Mouse (Mus musculus) embryonic fibroblast, embryonic 13.5 days (primary cell): ENCODE results near the gene Creb1.

Experiments
- CTCF ChIP-seq: IDR thresholded peaks from 2 replicates; pipeline ENCODE4 v1.5.1; 2011; ENCODE audit warnings: mild to moderate bottlenecking, control low read depth, low read length, moderate library complexity, borderline replicate concordance; ENCODE audit not compliant: insufficient read depth
- POLR2A ChIP-seq: IDR thresholded peaks from 2 replicates; pipeline ENCODE4 v1.6.1; 2011; ENCODE audit warnings: low read depth, mild to moderate bottlenecking, control low read depth, low read length, moderate library complexity

DNA sequence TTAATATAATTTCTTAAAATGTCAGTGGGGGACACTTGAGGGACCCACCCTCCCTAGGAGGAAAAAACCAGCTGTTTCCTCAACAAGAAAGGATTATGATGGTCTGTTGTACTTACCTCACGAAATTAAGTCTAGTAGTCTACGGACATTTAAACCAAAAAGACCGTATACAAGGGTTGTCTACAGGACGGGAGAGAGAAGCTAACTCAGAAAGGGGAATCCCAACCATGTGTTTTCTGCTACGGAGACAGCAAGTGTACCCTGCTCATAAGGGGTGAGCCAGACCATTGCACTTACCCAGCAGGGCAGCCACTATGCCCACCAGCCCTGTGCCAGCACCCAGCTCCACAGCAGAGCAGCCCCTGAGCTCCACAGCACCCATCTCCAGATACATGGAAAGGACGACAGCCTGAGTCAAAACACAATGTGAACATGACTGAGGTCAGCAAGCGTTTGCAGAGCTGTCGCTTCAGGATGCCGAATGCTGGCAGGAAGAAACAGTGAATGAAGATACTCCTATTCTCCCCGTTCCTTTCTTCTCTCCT lies 82.4 kb downstream of the Creb1 start:
- TF ChIP-seq POLR2A, result no peak
- TF ChIP-seq CTCF, result no peak
